Mouse (Mus musculus) left cerebral cortex, adult 8-10 months (tissue): ENCODE measurements around the gene Tmem163. TPM values are rescaled to one million over a fixed set of nuclear protein-coding genes. Genes with fewer than 3 reads are reported as not detected.

Source experiments
- DNase-seq, 2 experiments: peaks; one replicate each; pipeline ENCODE4 v3.0.0; 2022; ENCODE audit warnings: low spot score in 2 of 2
- total RNA-seq, 4 experiments: library from RNA; stranded (reverse); gene quantifications; 2 replicates each; pipeline ENCODE4 v1.2.4; 2022

The Tmem163 gene
- total RNA-seq, 4 experiments from 2014 or later, result 18.8 to 20.4 (median 19.4) TPM

- no peak for DNase-seq
These were observed 27.8 kb downstream of the Tmem163 start for GRCm38 (mm10) chr1:127651564-127651963.

GRCm38 (mm10) chr1:127642976-127643769 is 36.2 kb downstream of the Tmem163 start:
- DNase-seq, result peak in 1 of 2 experiments; percentile 12

- DNase-seq, result no peak
These were observed 41.4 kb downstream of the Tmem163 start for GRCm38 (mm10) chr1:127637917-127638316.

- DNase-seq, result no peak
These were observed 52.2 kb downstream of the Tmem163 start for GRCm38 (mm10) chr1:127627151-127627550.

- no peak for DNase-seq
These were observed 53.6 kb downstream of the Tmem163 start for GRCm38 (mm10) chr1:127625577-127626362.

GRCm38 (mm10) chr1:127622349-127622748 is 57.0 kb downstream of the Tmem163 start:
- no peak for DNase-seq

GRCm38 (mm10) chr1:127619036-127619435 is 60.3 kb downstream of the Tmem163 start:
- DNase-seq, result no peak

GRCm38 (mm10) chr1:127610378-127610777 is 69.0 kb downstream of the Tmem163 start:
- DNase-seq, result no peak

- DNase-seq, result no peak
These were observed 69.5 kb downstream of the Tmem163 start for GRCm38 (mm10) chr1:127609814-127610213.

GRCm38 (mm10) chr1:127608326-127608725 is 71.0 kb downstream of the Tmem163 start:
- no peak for DNase-seq

- DNase-seq, result no peak
These were observed 75.4 kb downstream of the Tmem163 start for GRCm38 (mm10) chr1:127603697-127604631.

- no peak for DNase-seq
These were observed 83.2 kb downstream of the Tmem163 start for GRCm38 (mm10) chr1:127596143-127596542.

GRCm38 (mm10) chr1:127595735-127596134 is 83.6 kb downstream of the Tmem163 start:
- DNase-seq, result no peak

GRCm38 (mm10) chr1:127589542-127589941 is 89.8 kb downstream of the Tmem163 start:
- no peak for DNase-seq

- no peak for DNase-seq
These were observed 92.3 kb downstream of the Tmem163 start for GRCm38 (mm10) chr1:127587071-127587470.

- no peak for DNase-seq
These were observed 93.2 kb downstream of the Tmem163 start for GRCm38 (mm10) chr1:127586156-127586555.

- DNase-seq, result no peak
These were observed 101.4 kb downstream of the Tmem163 start for GRCm38 (mm10) chr1:127577981-127578380.

GRCm38 (mm10) chr1:127577083-127577482 is 102.3 kb downstream of the Tmem163 start:
- no peak for DNase-seq

GRCm38 (mm10) chr1:127576563-127576962 is 102.8 kb downstream of the Tmem163 start:
- DNase-seq, result no peak

GRCm38 (mm10) chr1:127576143-127576542 is 103.2 kb downstream of the Tmem163 start:
- no peak for DNase-seq

- DNase-seq, result no peak
These were observed 103.7 kb downstream of the Tmem163 start for GRCm38 (mm10) chr1:127575692-127576091.
